Mouse (Mus musculus) forebrain, embryonic 14.5 days (tissue): ENCODE measurements around the gene Morn3. TPM values are rescaled to one million over a fixed set of nuclear protein-coding genes. Genes with fewer than 3 reads are reported as not detected.

Experiments
- ATAC-seq: fragments of 200-750 bp; cut with Nextera tagmentation; 2 replicates; pipeline ENCODE4 v1.8.0; 2017; ENCODE audit warnings: mild to moderate bottlenecking, moderate library complexity
- DNase-seq: peaks from one replicate; pipeline ENCODE4 v3.0.0-alpha.2; 2015; ENCODE audit warnings: low spot score
- H3K27ac ChIP-seq: fragments of 300-500 bp; sonication (generic); 2 replicates; pipeline ENCODE4 v1.5.1; 2014; ENCODE audit warnings: low read depth, mild to moderate bottlenecking, control low read depth, low read length, moderate library complexity
- H3K27me3 ChIP-seq: fragments of 300-500 bp; sonication (generic); replicated peaks from 2 replicates; pipeline ENCODE4 v1.6.1; 2014; ENCODE audit warnings: low read length, control low read depth, mixed read lengths; ENCODE audit not compliant: control insufficient read depth, insufficient read depth
- H3K36me3 ChIP-seq: fragments of 300-500 bp; sonication (generic); 2 replicates; pipeline ENCODE4 v1.6.1; 2014; ENCODE audit warnings: low read length, control low read depth; ENCODE audit not compliant: control insufficient read depth, insufficient read depth
- H3K4me1 ChIP-seq: fragments of 300-500 bp; sonication (generic); 2 replicates; pipeline ENCODE4 v1.6.1; 2014; ENCODE audit warnings: antibody characterized with exemption, low read length, control low read depth; ENCODE audit not compliant: control insufficient read depth, insufficient read depth
- H3K4me2 ChIP-seq: fragments of 300-500 bp; sonication (generic); 2 replicates; pipeline ENCODE4 v1.6.1; 2014; ENCODE audit warnings: mild to moderate bottlenecking, control low read depth, low read length
- H3K4me3 ChIP-seq: fragments of 300-500 bp; sonication (generic); 2 replicates; pipeline ENCODE4 v1.5.1; 2014; ENCODE audit warnings: low read depth, low read length, control low read depth
- H3K9ac ChIP-seq: fragments of 300-500 bp; sonication (generic); 2 replicates; pipeline ENCODE4 v1.6.1; 2014; ENCODE audit warnings: mild to moderate bottlenecking, low read length, control low read depth, moderate library complexity
- H3K9me3 ChIP-seq: fragments of 300-500 bp; sonication (generic); replicated peaks from 2 replicates; pipeline ENCODE4 v1.6.1; 2016; ENCODE audit warnings: low read length, control low read depth, mixed read lengths; ENCODE audit not compliant: control insufficient read depth
- WGBS: fragments of 180-500 bp; shearing (Covaris S2); extraction: QIAGEN DNeasy Blood & Tissue Kit; methylation state at CpG from one replicate; pipeline ENCODE4 v1.1.7; 2014; 5-methylcytosine and 5-hydroxymethylcytosine counted together
- polyA plus RNA-seq: library from polyadenylated mRNA; unstranded; fragments of >200 nt; fragmentation: Nextera tagmentation; extraction: Ambion mirVana; gene quantifications from 2 replicates; pipeline ENCODE4 v1.2.1, GENCODE M21; 2014

Morn3 gene
- polyA plus RNA-seq, 1 experiment from 2014 or later = 0.83 TPM

DNA sequence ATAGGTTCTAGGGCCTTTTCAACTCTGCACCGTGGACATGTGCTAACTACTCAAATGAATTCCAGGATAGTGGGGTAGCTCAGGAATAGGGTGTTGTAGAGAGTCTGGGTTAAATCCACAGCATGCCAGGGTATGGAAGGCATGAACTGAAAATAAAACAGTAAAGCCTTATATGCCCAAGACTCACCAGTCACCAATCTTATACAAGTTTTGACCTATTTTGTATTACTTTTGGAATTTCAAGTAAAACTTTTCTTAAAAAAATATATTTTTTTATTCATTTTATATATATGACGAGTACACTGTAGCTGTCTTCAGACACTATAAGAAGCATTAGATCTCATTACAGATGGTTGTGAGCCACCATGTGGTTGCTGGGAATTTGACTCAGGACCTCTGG lies 53.0 kb downstream of the Morn3 start:
- no peak overlapping the region for H3K4me3 ChIP-seq
- 62% methylated on average over 2 of the region's 2 CpGs for WGBS
- H3K36me3 ChIP-seq = peaks cover 3% of the 10 kb centered on the region; the same call in 1 of the 2 replicates
- H3K4me2 ChIP-seq = no peak overlapping the region
- H3K9me3 ChIP-seq = no peaks in the 10 kb centered on the region
- no peak for ATAC-seq
- DNase-seq = no peak
- H3K4me1 ChIP-seq = peaks cover 20% of the 10 kb centered on the region
- no peaks in the 10 kb centered on the region for H3K27me3 ChIP-seq
- no peak overlapping the region for H3K9ac ChIP-seq
- no peak overlapping the region for H3K27ac ChIP-seq

DNA sequence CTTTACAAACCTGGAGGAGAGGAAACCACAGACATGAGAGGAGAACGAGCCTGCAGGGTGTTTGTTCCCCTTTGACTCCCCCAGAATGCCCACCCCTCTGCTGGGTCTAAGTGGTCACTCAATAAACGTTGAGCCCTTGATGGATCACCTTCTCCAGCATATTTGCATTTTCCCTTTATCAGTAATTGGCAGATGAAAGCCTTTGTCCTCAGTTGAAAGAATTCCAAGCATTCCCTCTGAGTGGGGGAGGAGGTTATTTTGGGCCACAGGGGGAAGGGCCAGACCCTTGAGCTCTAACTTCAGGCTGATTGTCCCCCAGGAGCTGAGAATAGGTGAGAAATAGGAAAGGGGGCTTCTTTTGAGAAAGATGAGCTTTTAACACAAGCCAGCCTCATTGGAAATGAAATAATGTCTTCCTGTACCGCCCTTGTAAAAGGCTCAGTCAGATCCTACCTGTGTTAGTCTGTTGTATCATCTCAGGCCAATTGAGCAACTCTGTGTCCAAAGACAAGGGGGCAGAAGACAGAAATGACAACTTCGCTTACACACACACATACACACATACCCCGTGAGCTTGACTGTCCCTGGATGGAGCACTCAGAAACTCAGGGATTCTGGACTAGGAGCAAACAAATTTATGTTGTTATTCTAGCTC lies 55.3 kb downstream of the Morn3 start:
- ATAC-seq (no peak), DNase-seq (no peak)
- H3K9me3 ChIP-seq = no peaks in the 10 kb centered on the region
- peak overlapping the region; percentile 59 for H3K4me3 ChIP-seq
- peak overlapping the region; percentile 82 for H3K9ac ChIP-seq
- no peaks in the 10 kb centered on the region for H3K27me3 ChIP-seq
- peaks cover 33% of the 10 kb centered on the region for H3K4me1 ChIP-seq
- H3K36me3 ChIP-seq = peaks cover 3% of the 10 kb centered on the region; the same call in 1 of the 2 replicates
- WGBS = 28% methylated on average over 5 of the region's 5 CpGs
- H3K27ac ChIP-seq = no peak overlapping the region
- peak overlapping the region; percentile 82 for H3K4me2 ChIP-seq

DNA sequence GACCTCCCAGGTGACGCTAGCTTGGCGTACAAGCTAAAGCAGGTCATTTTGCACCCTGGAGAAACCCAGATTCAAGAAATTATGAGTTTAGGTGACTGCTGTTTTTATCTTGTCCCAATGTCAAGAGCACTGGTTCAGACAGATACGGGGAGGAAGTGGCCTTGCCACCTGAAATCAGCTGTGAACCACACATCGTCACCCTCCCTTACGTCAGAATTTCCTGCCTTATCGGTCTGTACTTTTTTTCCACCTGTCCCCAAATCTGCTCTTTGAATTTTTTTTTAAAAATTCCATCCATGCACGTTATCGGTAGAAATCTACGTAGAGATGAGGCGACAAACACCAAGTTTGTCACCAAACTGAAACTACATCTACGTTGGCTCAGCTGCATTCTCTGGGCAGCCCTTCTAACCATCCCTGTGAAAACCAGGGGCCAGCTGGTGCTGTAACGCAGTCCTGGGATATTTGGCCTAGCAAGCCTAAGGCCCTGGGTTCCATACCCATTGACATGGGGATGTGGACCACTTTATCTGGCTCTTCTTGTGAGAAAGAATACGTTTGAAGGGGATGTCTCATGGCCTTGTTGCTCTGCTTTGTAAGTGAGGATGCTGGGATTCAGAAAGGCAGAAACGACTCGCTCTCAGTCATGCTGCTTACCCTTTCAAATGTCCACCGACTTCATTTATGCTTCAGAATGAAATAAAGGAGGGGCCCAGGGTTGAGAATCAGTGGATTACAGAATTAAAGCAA lies 56.2 kb downstream of the Morn3 start:
- H3K27me3 ChIP-seq = no peaks in the 10 kb centered on the region
- 11% methylated on average over 16 of the region's 16 CpGs for WGBS
- ATAC-seq = no peak
- peak overlapping the region; percentile 82 for H3K9ac ChIP-seq
- no peak for DNase-seq
- no peaks in the 10 kb centered on the region for H3K9me3 ChIP-seq
- peaks cover 3% of the 10 kb centered on the region; the same call in 1 of the 2 replicates for H3K36me3 ChIP-seq
- peak overlapping the region; percentile 82 for H3K4me2 ChIP-seq
- peaks cover 38% of the 10 kb centered on the region for H3K4me1 ChIP-seq
- peak overlapping the region; percentile 59 for H3K4me3 ChIP-seq
- peak overlapping the region; percentile 90 for H3K27ac ChIP-seq

- DNase-seq (peak; percentile 65), ATAC-seq (peak; percentile 64)
- peaks cover 2% of the 10 kb centered on the region; the same call in 1 of the 2 replicates for H3K36me3 ChIP-seq
- peaks cover 46% of the 10 kb centered on the region for H3K4me1 ChIP-seq
- H3K9me3 ChIP-seq = no peaks in the 10 kb centered on the region
- H3K4me2 ChIP-seq = peak within 1 kb of the TSS; percentile 82
- H3K9ac ChIP-seq = peak within 1 kb of the TSS; percentile 82
- peak within 1 kb of the TSS; percentile 90 for H3K27ac ChIP-seq
- under 1% methylated on average over 15 of the region's 15 CpGs for WGBS
- H3K4me3 ChIP-seq = peak within 1 kb of the TSS; percentile 59
- no peaks in the 10 kb centered on the region for H3K27me3 ChIP-seq
Observed at GRCm38 (mm10) chr5:122989551-122990330, 57.1 kb downstream of the Morn3 start, which contains the start of gene Kdm2b. Gene Kdm2b (minus strand): TSS chr5:122989823.

DNA sequence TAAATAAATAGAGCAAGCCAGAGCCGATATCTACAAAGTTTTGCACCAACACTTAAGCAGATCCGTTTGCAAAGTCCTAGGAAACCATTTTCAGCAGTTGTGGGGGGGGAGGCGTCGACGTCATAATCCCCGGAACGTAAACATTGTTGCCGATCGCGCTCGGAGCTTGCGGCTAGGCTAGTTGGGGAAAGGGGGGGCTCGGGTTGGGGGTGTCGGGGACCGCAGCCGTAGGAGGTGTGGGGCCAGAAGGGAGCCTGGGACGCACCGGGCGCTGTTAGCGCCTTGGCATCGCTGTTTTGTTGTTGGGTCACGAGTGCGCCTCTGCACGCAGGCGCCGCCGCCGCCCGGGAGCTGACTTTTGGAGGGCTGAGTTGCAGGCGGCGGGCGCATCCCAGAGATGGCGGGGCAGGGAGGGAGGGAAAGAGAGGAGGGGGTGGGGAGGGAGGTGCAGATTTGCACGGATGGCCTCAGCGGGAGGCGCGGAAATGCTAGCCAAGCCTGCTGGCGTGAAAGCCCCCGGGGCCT lies 57.8 kb downstream of the Morn3 start:
- Histone ChIP-seq H3K27ac (peak overlapping the region; percentile 90), H3K4me1 (peaks cover 48% of the 10 kb centered on the region), H3K36me3 (no peaks in the 10 kb centered on the region), H3K9me3 (no peaks in the 10 kb centered on the region), H3K27me3 (no peaks in the 10 kb centered on the region), H3K9ac (peak overlapping the region; percentile 82), H3K4me3 (peak overlapping the region; percentile 59), H3K4me2 (peak overlapping the region; percentile 82)
- ATAC-seq (peak; percentile 79), DNase-seq (peak; percentile 84)
- under 1% methylated on average over 37 of the region's 39 CpGs for WGBS

DNA sequence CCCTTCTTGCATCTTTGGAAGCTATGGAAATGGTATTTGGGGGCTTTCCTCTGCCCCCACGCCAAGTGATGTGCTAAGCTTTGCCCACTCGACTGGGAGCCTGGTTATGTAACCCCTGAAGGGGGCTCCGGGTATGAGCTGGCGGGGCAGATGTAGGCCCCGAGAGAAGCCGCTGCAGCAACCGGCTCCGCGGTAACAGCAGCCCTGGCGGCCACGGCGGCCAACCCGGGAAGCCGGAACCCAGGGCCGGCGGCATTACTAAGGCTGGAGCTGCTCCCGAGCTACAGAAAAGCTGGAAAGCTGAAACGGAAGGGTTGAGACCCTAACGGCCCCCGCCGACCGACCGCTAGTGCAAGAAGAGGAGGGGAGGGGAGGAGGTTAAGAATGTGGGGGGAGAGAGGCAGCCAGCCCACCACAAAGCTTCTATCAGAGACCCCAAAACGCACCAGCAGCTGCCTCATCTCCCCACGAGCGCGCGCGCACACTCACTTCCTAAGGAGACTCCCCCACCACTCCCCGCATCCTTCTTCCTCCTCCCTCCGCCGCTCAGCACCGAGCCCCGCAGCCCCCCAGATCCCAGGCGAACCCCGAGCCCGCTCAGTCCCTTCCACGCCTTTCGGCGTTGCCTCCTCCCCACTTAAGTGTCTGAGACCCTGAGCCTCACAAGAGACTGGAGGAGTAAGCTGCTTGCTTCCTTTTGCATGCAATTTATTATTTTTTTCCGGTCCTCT lies 58.6 kb downstream of the Morn3 start:
- no peaks in the 10 kb centered on the region for H3K27me3 ChIP-seq
- H3K9me3 ChIP-seq = no peaks in the 10 kb centered on the region
- peak overlapping the region; percentile 82 for H3K9ac ChIP-seq
- ATAC-seq (peak; percentile 30; the same call in 1 of the 2 replicates), DNase-seq (peak; percentile 70)
- WGBS = under 1% methylated on average over 38 of the region's 41 CpGs
- peak overlapping the region; percentile 73 for H3K27ac ChIP-seq
- H3K4me2 ChIP-seq = peak overlapping the region; percentile 82
- peaks cover 48% of the 10 kb centered on the region for H3K4me1 ChIP-seq
- H3K36me3 ChIP-seq = no peaks in the 10 kb centered on the region
- H3K4me3 ChIP-seq = peak overlapping the region; percentile 59

DNA sequence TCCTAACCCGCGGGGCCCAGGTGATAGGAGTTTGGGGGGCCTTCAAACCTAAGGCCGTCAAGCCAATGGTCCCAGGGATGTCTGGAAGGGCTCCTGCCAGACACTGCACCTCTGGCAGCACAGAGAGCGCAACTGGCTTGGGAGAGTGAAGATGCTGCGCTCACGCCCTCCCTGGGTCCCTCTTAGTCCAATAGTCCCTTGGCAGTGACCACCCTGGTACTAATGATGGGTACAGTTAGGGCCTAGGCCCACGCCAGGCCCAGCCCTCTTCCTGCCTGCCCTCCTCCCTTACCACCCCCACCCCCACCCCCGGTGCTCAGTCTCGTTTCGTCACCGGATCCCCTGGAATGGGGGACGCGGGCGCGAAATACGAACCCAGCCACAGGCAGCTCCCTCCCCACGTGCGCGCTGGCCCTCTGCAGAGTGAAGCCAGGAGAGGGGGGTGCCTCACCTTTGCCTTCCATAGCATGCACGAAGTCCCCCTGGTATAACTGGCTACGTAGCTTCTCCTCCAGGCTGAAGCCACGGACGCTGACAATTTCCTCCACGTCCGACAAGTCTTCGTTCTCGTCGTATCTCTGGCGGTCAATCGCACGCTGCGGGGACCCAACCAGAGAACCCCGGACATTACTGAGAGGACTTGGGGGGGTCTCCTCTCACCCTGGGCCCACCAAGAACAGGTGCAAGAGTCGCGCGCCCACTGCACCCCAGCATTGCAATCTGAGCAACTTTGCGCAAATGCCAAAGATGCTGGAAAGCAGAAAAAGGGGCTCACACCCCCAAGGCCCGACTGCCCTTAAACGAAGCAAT lies 59.4 kb downstream of the Morn3 start:
- H3K9ac ChIP-seq = peak overlapping the region; percentile 82
- H3K4me2 ChIP-seq = peak overlapping the region; percentile 82
- H3K4me1 ChIP-seq = peaks cover 48% of the 10 kb centered on the region
- no peaks in the 10 kb centered on the region for H3K36me3 ChIP-seq
- 3% methylated on average over 39 of the region's 39 CpGs for WGBS
- peak; percentile 35; the same call in 1 of the 2 replicates for ATAC-seq
- peak overlapping the region; percentile 59 for H3K4me3 ChIP-seq
- H3K27ac ChIP-seq = no peak overlapping the region; the same call in 1 of the 2 replicates
- H3K27me3 ChIP-seq = no peaks in the 10 kb centered on the region
- DNase-seq = peak; percentile 53
- H3K9me3 ChIP-seq = no peaks in the 10 kb centered on the region
